Comparison of ENCODE assay signal across 8 mouse cellular contexts in genomic region chr16:9994951-9995813, GRCm38 (mm10). TPM values are rescaled to one million over a fixed set of nuclear protein-coding genes. Genes with fewer than 3 reads are reported as not detected.
DNase-seq lines count a peak whose midpoint lies in the region; ATAC-seq lines count a peak whose summit lies in the region.

Grin2a (minus strand) TSS chr16:9995560.

- H3K4me1 ChIP-seq in heart, embryonic 16.5 days (ENCODE audit: control insufficient read depth, insufficient read depth, low read length), result peaks cover 5% of the 10 kb centered on the region; the same call in 1 of the 2 replicates
- H3K4me1 ChIP-seq in forebrain, embryonic 12.5 days, result peaks cover 34% of the 10 kb centered on the region
- peaks cover 26% of the 10 kb centered on the region for H3K4me1 ChIP-seq in neural tube, embryonic 11.5 days (ENCODE audit: control insufficient read depth, insufficient read depth, low read length)

- intact Hi-C loops in heart, postnatal 14 days (cut with DNase I), result loop anchor here (2.0 to 5.0 kb wide), 2 partner anchors 988 to 1112 kb away; no protein-coding TSS in a partner anchor

- H3K4me2 ChIP-seq in heart, embryonic 16.5 days (ENCODE audit: low read depth, low read length), result peak within 1 kb of the TSS; percentile 54
- peak within 1 kb of the TSS; percentile 88 for H3K4me2 ChIP-seq in forebrain, embryonic 12.5 days
- peak within 1 kb of the TSS; percentile 70 for H3K4me2 ChIP-seq in neural tube, embryonic 11.5 days (ENCODE audit: low read depth)

- ATAC-seq in heart, embryonic 16.5 days (replicated peaks; ENCODE audit: extremely low read depth, insufficient read depth, low FRiP score), result no peak
- ATAC-seq in forebrain, embryonic 12.5 days (ENCODE audit: low FRiP score), result peak; percentile 43; the same call in 1 of the 2 replicates
- ATAC-seq in neural tube, embryonic 11.5 days (ENCODE audit: insufficient read depth, low FRiP score, low TSS enrichment), result 0 out of 2 replicates have a peak, but pooled peaks have one; percentile 7
- no peak for ATAC-seq in megakaryocyte, adult 5-6 weeks (ENCODE audit: poor library complexity, severe bottlenecking)

- no peak within 1 kb of the TSS for H3K9ac ChIP-seq in heart, embryonic 16.5 days (ENCODE audit: low read length)
- H3K9ac ChIP-seq in forebrain, embryonic 12.5 days, result peak within 1 kb of the TSS; percentile 50
- H3K9ac ChIP-seq in neural tube, embryonic 11.5 days (ENCODE audit: low read length), result peak within 1 kb of the TSS; percentile 45

- no peak for DNase-seq in heart, postnatal 14 days
- peak; percentile 20 to 46 for DNase-seq in adrenal gland, postnatal 36 days
- DNase-seq in layer of hippocampus, postnatal 25 days (ENCODE audit: extremely low spot score in 1 of 2, low spot score in 1 of 2), result peak; percentile 53 to 59
- DNase-seq in neural tube, embryonic 11.5 days (ENCODE audit: low spot score), result peak; percentile 62
- DNase-seq in thymus, postnatal 10 days (ENCODE audit: low spot score in 2 of 2), result no peak

- peak within 1 kb of the TSS; percentile 34 for H3K4me3 ChIP-seq in heart, embryonic 16.5 days (ENCODE audit: low read length)
- peak within 1 kb of the TSS; percentile 47 for H3K4me3 ChIP-seq in forebrain, embryonic 12.5 days (replicated peaks)
- peak within 1 kb of the TSS; percentile 42 for H3K4me3 ChIP-seq in neural tube, embryonic 11.5 days (ENCODE audit: low read depth, low read length)

- under 1% methylated on average over 69 of the region's 69 CpGs for WGBS in heart, embryonic 16.5 days
- under 1% methylated on average over 69 of the region's 69 CpGs for WGBS in forebrain, embryonic 12.5 days
- WGBS in neural tube, embryonic 11.5 days, result under 1% methylated on average over 69 of the region's 69 CpGs

- H3K27ac ChIP-seq in heart, embryonic 16.5 days (ENCODE audit: low read length), result no peak within 1 kb of the TSS
- H3K27ac ChIP-seq in forebrain, embryonic 12.5 days, result no peak within 1 kb of the TSS
- no peak within 1 kb of the TSS for H3K27ac ChIP-seq in neural tube, embryonic 11.5 days (ENCODE audit: low read depth, low read length)

- no peaks in the 10 kb centered on the region for H3K9me3 ChIP-seq in heart, embryonic 16.5 days (replicated peaks; ENCODE audit: control insufficient read depth, low read length)
- no peaks in the 10 kb centered on the region for H3K9me3 ChIP-seq in forebrain, embryonic 12.5 days
- no peaks in the 10 kb centered on the region for H3K9me3 ChIP-seq in neural tube, embryonic 11.5 days (ENCODE audit: control insufficient read depth, low read length)

- peaks cover 68% of the 10 kb centered on the region for H3K27me3 ChIP-seq in heart, embryonic 16.5 days (ENCODE audit: control insufficient read depth, insufficient read depth, low read length)
- peaks cover 69% of the 10 kb centered on the region for H3K27me3 ChIP-seq in forebrain, embryonic 12.5 days
- peaks cover 44% of the 10 kb centered on the region for H3K27me3 ChIP-seq in neural tube, embryonic 11.5 days (ENCODE audit: control insufficient read depth, insufficient read depth, low read length)

- no peaks in the 10 kb centered on the region for H3K36me3 ChIP-seq in heart, embryonic 16.5 days (ENCODE audit: control insufficient read depth, insufficient read depth)
- no peaks in the 10 kb centered on the region for H3K36me3 ChIP-seq in forebrain, embryonic 12.5 days (replicated peaks)
- H3K36me3 ChIP-seq in neural tube, embryonic 11.5 days (ENCODE audit: control insufficient read depth, insufficient read depth, low read length), result no peaks in the 10 kb centered on the region

RNA-seq across cellular contexts. Expression of gene Grin2a, which starts in this region (rescaled TPM):
- polyA plus RNA-seq in heart, embryonic 16.5 days (2015; fragmentation: Nextera tagmentation; extraction: Ambion mirVana), result 0.34 and 0.60 TPM in 2 replicates
- total RNA-seq in heart, postnatal 14 days (2021), result under 1 TPM; 0.10 to 0.17 TPM
- 1 to 10 TPM in 1 of 2 experiments, under 1 TPM in 1; 0.70 to 1.9 TPM for total RNA-seq in adrenal gland, postnatal 36 days (2021)
- polyA plus RNA-seq in forebrain, embryonic 12.5 days (2016; fragmentation: Nextera tagmentation; extraction: Ambion mirVana), result 1.0 and 2.4 TPM in 2 replicates
- 100 to 1,000 TPM; 304 to 416 TPM for total RNA-seq in layer of hippocampus, postnatal 25 days (2021)
- polyA plus RNA-seq in neural tube, embryonic 11.5 days (2014; fragmentation: Nextera tagmentation; extraction: Ambion mirVana), result 1.0 and 1.1 TPM in 2 replicates
- not detected in 2 replicates for total RNA-seq in megakaryocyte, adult 5-6 weeks (2015)
- 0.11 TPM in 1 of 2 replicates, not detected in the other for total RNA-seq in megakaryocyte, adult 5-6 weeks (2017)

Comparison
In these comparisons a context has a peak if more than half of its experiments do, and no peak if none do; other contexts are left out.
1. RNA of gene Grin2a (total RNA-seq): 304 to 416 TPM in layer of hippocampus, postnatal 25 days; 0.70 to 1.9 TPM in adrenal gland, postnatal 36 days, 0.10 to 0.17 TPM in heart, postnatal 14 days and 0.11 TPM in megakaryocyte, adult 5-6 weeks; every median in the first group is over 100 times any median in the second.
2. ATAC-seq: peak in forebrain, embryonic 12.5 days (single experiment) and neural tube, embryonic 11.5 days (single experiment); none in heart, embryonic 16.5 days (single experiment) and megakaryocyte, adult 5-6 weeks (single experiment).
3. DNase-seq: peak in adrenal gland, postnatal 36 days (2 of 2), layer of hippocampus, postnatal 25 days (2 of 2) and neural tube, embryonic 11.5 days (single experiment); none in heart, postnatal 14 days (0 of 2) and thymus, postnatal 10 days (0 of 2).
4. Peak in every context shown above with its lines, with median percentiles within 50 percentile points of each other: H3K4me2 ChIP-seq and H3K4me3 ChIP-seq.